Mouse (Mus musculus) lung, adult 2 months (tissue): ENCODE measurements around the gene Ensa. TPM values are rescaled to one million over a fixed set of nuclear protein-coding genes. Genes with fewer than 3 reads are reported as not detected.

Experiments used
- DNase-seq: peaks from one replicate; pipeline ENCODE4 v3.0.0; 2022
- H3K4me1 ChIP-seq: fragments of 200-500 bp; 2 replicates; pipeline ENCODE4 v1.6.1; 2011; ENCODE audit warnings: low read length; ENCODE audit not compliant: control insufficient read depth, insufficient read depth
- H3K4me3 ChIP-seq: fragments of 200-500 bp; replicated peaks from 2 replicates; pipeline ENCODE3; 2011; ENCODE audit warnings: low read depth, mild to moderate bottlenecking, control low read depth, low read length; ENCODE audit errors: extremely low read depth
- CTCF ChIP-seq: fragments of 200-500 bp; IDR thresholded peaks from 2 replicates; pipeline ENCODE4 v1.5.1; 2011; ENCODE audit warnings: mild to moderate bottlenecking, low read length, control low read depth; ENCODE audit not compliant: insufficient read depth
- POLR2A ChIP-seq: fragments of 200-500 bp; IDR thresholded peaks from 2 replicates; pipeline ENCODE4 v1.6.1; 2011; ENCODE audit warnings: low read depth, mild to moderate bottlenecking, control low read depth, low read length, borderline replicate concordance; ENCODE audit errors: extremely low read depth
- WGBS: fragments of 180-500 bp; shearing (Covaris S2); methylation state at CpG from one replicate; pipeline ENCODE4 v1.1.7; 2018; 5-methylcytosine and 5-hydroxymethylcytosine counted together
- polyA plus RNA-seq: library from polyadenylated mRNA; depleted of rRNA; stranded (reverse); fragments of >200 nt; gene quantifications from 2 replicates; pipeline ENCODE4 v1.2.3, GENCODE M21; 2012

Gene Ensa
- polyA plus RNA-seq, 1 experiment = 15.7 TPM

GRCm38 (mm10) chr3:95636072-95636471 is 11.3 kb downstream of the Ensa start:
- Histone ChIP-seq H3K4me1 (peaks cover 4% of the 10 kb centered on the region; the same call in 1 of the 2 replicates), H3K4me3 (no peak overlapping the region)
- DNase-seq = no peak
- 76% methylated on average over 4 of the region's 4 CpGs for WGBS
- no peak for TF ChIP-seq CTCF
- TF ChIP-seq POLR2A = no peak

GRCm38 (mm10) chr3:95639694-95640093 is 14.9 kb downstream of the Ensa start:
- Histone ChIP-seq H3K4me1 (peaks cover 4% of the 10 kb centered on the region; the same call in 1 of the 2 replicates), H3K4me3 (no peak overlapping the region)
- TF ChIP-seq POLR2A = no peak
- TF ChIP-seq CTCF = peak; percentile 15; the same call in 1 of the 2 replicates
- 83% methylated on average over 1 of the region's 1 CpGs for WGBS
- no peak for DNase-seq

- H3K4me1 ChIP-seq = no peaks in the 10 kb centered on the region; the same call in 1 of the 2 replicates
- H3K4me3 ChIP-seq = no peak overlapping the region
- no peak for DNase-seq
- TF ChIP-seq POLR2A (no peak), CTCF (no peak)
- WGBS = 69% methylated on average over 7 of the region's 7 CpGs
Measured at GRCm38 (mm10) chr3:95643097-95643496, 18.3 kb downstream of the Ensa start.

GRCm38 (mm10) chr3:95645313-95646235 is 20.8 kb downstream of the Ensa start:
- 50% methylated on average over 10 of the region's 10 CpGs for WGBS
- peaks cover 6% of the 10 kb centered on the region for H3K4me1 ChIP-seq
- no peak overlapping the region for H3K4me3 ChIP-seq
- TF ChIP-seq CTCF (no peak), POLR2A (no peak)
- DNase-seq = peak; percentile 27

- 80% methylated on average over 5 of the region's 5 CpGs for WGBS
- no peak for TF ChIP-seq CTCF
- no peak for TF ChIP-seq POLR2A
- H3K4me3 ChIP-seq = no peak overlapping the region
- peaks cover 18% of the 10 kb centered on the region for H3K4me1 ChIP-seq
- no peak for DNase-seq
Measured at GRCm38 (mm10) chr3:95648016-95648415, 23.2 kb downstream of the Ensa start.

GRCm38 (mm10) chr3:95650276-95651032 is 25.7 kb downstream of the Ensa start:
- peaks cover 21% of the 10 kb centered on the region for H3K4me1 ChIP-seq
- WGBS = 24% methylated on average over 6 of the region's 6 CpGs
- TF ChIP-seq POLR2A = peak; percentile 25; the same call in 1 of the 2 replicates
- TF ChIP-seq CTCF = no peak
- no peak overlapping the region for H3K4me3 ChIP-seq
- peak; percentile 54 for DNase-seq

GRCm38 (mm10) chr3:95651033-95651373 is 26.2 kb downstream of the Ensa start:
- H3K4me1 ChIP-seq = peaks cover 21% of the 10 kb centered on the region
- TF ChIP-seq POLR2A (no peak), CTCF (no peak)
- no peak overlapping the region for H3K4me3 ChIP-seq
- DNase-seq = no peak
- WGBS = 61% methylated on average over 3 of the region's 3 CpGs

GRCm38 (mm10) chr3:95651391-95652203 is 26.8 kb downstream of the Ensa start:
- WGBS = 81% methylated on average over 16 of the region's 16 CpGs
- no peak for DNase-seq
- peaks cover 21% of the 10 kb centered on the region for H3K4me1 ChIP-seq
- no peak overlapping the region for H3K4me3 ChIP-seq
- TF ChIP-seq CTCF = no peak
- no peak for TF ChIP-seq POLR2A

- no peak overlapping the region for H3K4me3 ChIP-seq
- 57% methylated on average over 7 of the region's 7 CpGs for WGBS
Measured at GRCm38 (mm10) chr3:95652204-95652811, 27.5 kb downstream of the Ensa start.

More at GRCm38 (mm10) chr3:95652204-95652811, 27.5 kb downstream of the Ensa start:
- TF ChIP-seq POLR2A (no peak), CTCF (no peak)
- H3K4me1 ChIP-seq = peaks cover 21% of the 10 kb centered on the region
- DNase-seq = peak; percentile 37
